7 mouse cellular contexts compared by ENCODE assay signal in the genomic region with DNA sequence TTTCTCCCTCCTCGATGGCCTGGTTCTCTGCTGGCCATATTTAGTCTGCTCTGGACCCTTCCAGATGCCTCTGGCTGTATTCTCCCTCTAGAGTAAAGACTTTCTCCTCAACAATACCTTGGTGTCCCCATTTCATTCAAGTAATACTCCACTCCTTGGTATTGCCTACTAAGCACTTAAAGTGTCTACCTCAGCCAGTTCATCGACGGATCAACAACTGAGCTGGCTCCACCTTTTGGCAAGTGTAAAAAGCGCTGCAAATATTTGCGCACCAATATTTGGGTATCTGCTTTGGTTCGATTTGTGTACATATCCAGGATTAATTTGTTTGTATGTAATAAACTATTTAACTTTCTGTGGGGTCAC. TPM values are rescaled to one million over a fixed set of nuclear protein-coding genes. Genes with fewer than 3 reads are reported as not detected.
DNase-seq lines count a peak whose midpoint lies in the region; ATAC-seq and TF ChIP-seq lines count a peak whose summit lies in the region.

No protein-coding gene starts in this region.

- no peak for ATAC-seq in embryonic facial prominence, embryonic 15.5 days (ENCODE audit: insufficient number of reproducible peaks, low FRiP score, low TSS enrichment, low read depth)
- ATAC-seq in limb, embryonic 12.5 days (ENCODE audit: insufficient number of reproducible peaks, insufficient read depth, low FRiP score, low TSS enrichment, low read depth): no peak

- no peak for TF ChIP-seq POLR2A in spleen, adult 2 months (IDR thresholded peaks at IDR 0.05; ENCODE audit: low read depth, low read length)
- no peak for TF ChIP-seq POLR2A in small intestine, adult 2 months (IDR thresholded peaks at IDR 0.05; ENCODE audit: low read depth, low read length)

- H3K27me3 ChIP-seq in spleen, adult 2 months (ENCODE audit: control insufficient read depth, insufficient read depth, low read length): no peaks in the 10 kb centered on the region
- no peaks in the 10 kb centered on the region for H3K27me3 ChIP-seq in embryonic facial prominence, embryonic 15.5 days
- no peaks in the 10 kb centered on the region for H3K27me3 ChIP-seq in limb, embryonic 12.5 days
- no peaks in the 10 kb centered on the region for H3K27me3 ChIP-seq in small intestine, adult 2 months (ENCODE audit: control insufficient read depth, insufficient read depth, low read length)

- peak overlapping the region; percentile 68; the same call in 1 of the 2 replicates for H3K4me3 ChIP-seq in spleen, adult 2 months (ENCODE audit: extremely low read depth, insufficient read depth, insufficient read length)
- peak overlapping the region; percentile 52 for H3K4me3 ChIP-seq in embryonic facial prominence, embryonic 15.5 days (replicated peaks)
- H3K4me3 ChIP-seq in limb, embryonic 12.5 days (replicated peaks): peak overlapping the region; percentile 56
- H3K4me3 ChIP-seq in small intestine, adult 2 months (ENCODE audit: low read depth, low read length): peak overlapping the region; percentile 62

- no peaks in the 10 kb centered on the region for H3K36me3 ChIP-seq in spleen, adult 2 months (ENCODE audit: control insufficient read depth, insufficient read depth, low read length)
- H3K36me3 ChIP-seq in embryonic facial prominence, embryonic 15.5 days: no peaks in the 10 kb centered on the region
- H3K36me3 ChIP-seq in limb, embryonic 12.5 days: no peaks in the 10 kb centered on the region
- no peaks in the 10 kb centered on the region for H3K36me3 ChIP-seq in small intestine, adult 2 months (ENCODE audit: control insufficient read depth, insufficient read depth, low read length)

- TF ChIP-seq CTCF in spleen, adult 2 months (IDR thresholded peaks at IDR 0.05; ENCODE audit: extremely low read depth, insufficient read depth, insufficient read length, insufficient replicate concordance): no peak
- TF ChIP-seq CTCF in small intestine, adult 2 months (IDR thresholded peaks at IDR 0.05; ENCODE audit: extremely low read depth, insufficient read length, insufficient replicate concordance, low read depth, low read length): no peak

- H3K4me2 ChIP-seq in embryonic facial prominence, embryonic 15.5 days (replicated peaks): peak overlapping the region; percentile 75
- H3K4me2 ChIP-seq in limb, embryonic 12.5 days: peak overlapping the region; percentile 71

- peak in 1 of 2 experiments; percentile 38 for DNase-seq in spleen, adult 2 months (ENCODE audit: low read depth in 1 of 2, low spot score in 2 of 2)
- no peak for DNase-seq in spleen, postnatal 4 days (ENCODE audit: low spot score in 2 of 2)
- no peak for DNase-seq in left cerebral cortex, postnatal 25 days (ENCODE audit: low spot score in 2 of 2)
- no peak for DNase-seq in layer of hippocampus, postnatal 14 days (ENCODE audit: low spot score in 2 of 2)

- 14% methylated on average over 6 of the region's 6 CpGs for WGBS in spleen, adult 2 months
- WGBS in embryonic facial prominence, embryonic 15.5 days: 11% methylated on average over 6 of the region's 6 CpGs
- 7% methylated on average over 6 of the region's 6 CpGs for WGBS in limb, embryonic 12.5 days
- WGBS in small intestine, adult 2 months: 12% methylated on average over 6 of the region's 6 CpGs

- H3K4me1 ChIP-seq in spleen, adult 2 months (ENCODE audit: control insufficient read depth, insufficient read depth, insufficient read length): peaks cover 16% of the 10 kb centered on the region
- peaks cover 14% of the 10 kb centered on the region for H3K4me1 ChIP-seq in embryonic facial prominence, embryonic 15.5 days
- peaks cover 20% of the 10 kb centered on the region for H3K4me1 ChIP-seq in limb, embryonic 12.5 days (replicated peaks)
- peaks cover 3% of the 10 kb centered on the region; the same call in 1 of the 2 replicates for H3K4me1 ChIP-seq in small intestine, adult 2 months (ENCODE audit: control insufficient read depth, insufficient read depth, insufficient read length, low read length)

- intact Hi-C loops in left cerebral cortex, postnatal 25 days (cut with DNase I): no loop called here

- H3K27ac ChIP-seq in spleen, adult 2 months (ENCODE audit: insufficient read depth, low read length): peak overlapping the region; percentile 79
- H3K27ac ChIP-seq in embryonic facial prominence, embryonic 15.5 days (replicated peaks): peak overlapping the region; percentile 97
- peak overlapping the region; percentile 97 for H3K27ac ChIP-seq in limb, embryonic 12.5 days
- H3K27ac ChIP-seq in small intestine, adult 2 months (ENCODE audit: insufficient read depth, low read depth, low read length): peak overlapping the region; percentile 4; the same call in 1 of the 2 replicates

- no peaks in the 10 kb centered on the region for H3K9me3 ChIP-seq in embryonic facial prominence, embryonic 15.5 days (replicated peaks)
- no peaks in the 10 kb centered on the region for H3K9me3 ChIP-seq in limb, embryonic 12.5 days

- H3K9ac ChIP-seq in embryonic facial prominence, embryonic 15.5 days: no peak overlapping the region
- H3K9ac ChIP-seq in limb, embryonic 12.5 days (replicated peaks): peak overlapping the region; percentile 67; the same call in 1 of the 2 replicates

RNA-seq across cellular contexts. Expression of gene Scd2, which starts 27.0 kb away (rescaled TPM):
- polyA plus RNA-seq in spleen, adult 2 months (2012; rRNA removed): 30.1 and 39.6 TPM in 2 replicates
- polyA plus RNA-seq in embryonic facial prominence, embryonic 15.5 days (2015; fragmentation: Nextera tagmentation; extraction: Ambion mirVana): 179 and 181 TPM in 2 replicates
- polyA plus RNA-seq in limb, embryonic 12.5 days (2016; fragmentation: Nextera tagmentation; extraction: Ambion mirVana): 304 and 317 TPM in 2 replicates
- 20.5 and 23.6 TPM in 2 replicates for polyA plus RNA-seq in small intestine, adult 2 months (2012; rRNA removed)
- 100 to 1,000 TPM; 585 to 640 TPM for total RNA-seq in left cerebral cortex, postnatal 25 days (2021)
- 100 to 1,000 TPM; 702 to 713 TPM for total RNA-seq in layer of hippocampus, postnatal 14 days (2021)

Comparison
In these comparisons a context has a peak if more than half of its experiments do, and no peak if none do; other contexts are left out.
1. H3K27ac ChIP-seq: peak in every context shown above with its lines; median percentile 97 in embryonic facial prominence, embryonic 15.5 days; 97 in limb, embryonic 12.5 days; 79 in spleen, adult 2 months; 4 in small intestine, adult 2 months.